Mouse (Mus musculus) 3T3-L1 (cell line): ENCODE measurements around the gene Tnfsf4.
A peak's percentile ranks its signal among the peaks of the same experiment; 100 is the strongest.

ENCODE experiments used
- DNase-seq: peaks from one replicate; pipeline ENCODE4 v3.0.0-alpha.2; 2015; ENCODE audit warnings: low read depth, low spot score

Tnfsf4 gene

GRCm38 (mm10) chr1:161452250-161452649, 57.0 kb downstream of the Tnfsf4 start:
- no peak for DNase-seq

- peak; percentile 88 for DNase-seq
Observed at GRCm38 (mm10) chr1:161463388-161464085, 68.3 kb downstream of the Tnfsf4 start.
